Mouse (Mus musculus) 416B (cell line): Measurements from ENCODE around the gene Coil.
"Not testable (repeated sequence)": the region's sequence is repeated elsewhere in the genome, so short reads cannot be mapped to it uniquely, and the experiment has no call there.

Experiments
- DNase-seq: peaks from one replicate; pipeline ENCODE4 v3.0.0; 2011; ENCODE audit warnings: low read depth

The Coil gene

DNA sequence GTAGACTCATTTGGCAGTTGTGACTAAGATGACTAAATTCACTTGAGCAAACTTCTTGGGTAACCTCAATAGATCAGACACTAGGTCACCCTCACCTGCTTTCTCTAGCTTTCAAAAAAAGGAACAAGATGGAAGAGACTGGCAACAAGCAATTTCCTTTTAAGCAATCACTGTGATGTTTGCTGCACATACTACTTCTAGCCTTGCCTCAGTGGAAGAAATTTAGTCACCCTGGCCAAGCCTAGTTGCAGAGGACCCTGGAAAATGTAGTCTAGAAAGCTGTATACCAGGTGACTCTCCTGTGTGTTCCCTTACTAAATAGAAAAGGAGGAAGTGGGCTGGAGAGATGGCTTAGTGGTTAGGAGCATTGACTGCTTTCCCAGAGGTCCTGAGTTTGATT, 36.4 kb downstream of the Coil start:
- DNase-seq: peak; percentile 73

DNA sequence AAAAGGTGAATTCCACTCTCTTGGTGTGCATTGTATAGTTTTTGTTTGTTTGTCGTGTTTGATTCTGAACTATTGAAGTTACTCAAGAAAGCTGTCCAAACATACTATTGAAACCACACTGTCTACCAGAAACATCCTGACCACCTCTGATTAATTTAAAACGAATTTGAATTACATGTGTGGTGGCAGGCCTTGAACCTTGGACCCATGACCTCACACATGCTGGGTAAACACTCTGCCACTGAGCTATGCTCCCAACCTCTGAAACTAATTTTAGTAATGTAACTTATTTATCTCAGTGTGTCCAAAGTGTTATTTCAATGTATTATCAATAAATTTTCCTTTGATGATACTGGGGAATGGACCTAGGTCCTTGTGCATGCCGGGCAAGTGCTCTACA, 37.5 kb downstream of the Coil start:
- DNase-seq: no peak

DNA sequence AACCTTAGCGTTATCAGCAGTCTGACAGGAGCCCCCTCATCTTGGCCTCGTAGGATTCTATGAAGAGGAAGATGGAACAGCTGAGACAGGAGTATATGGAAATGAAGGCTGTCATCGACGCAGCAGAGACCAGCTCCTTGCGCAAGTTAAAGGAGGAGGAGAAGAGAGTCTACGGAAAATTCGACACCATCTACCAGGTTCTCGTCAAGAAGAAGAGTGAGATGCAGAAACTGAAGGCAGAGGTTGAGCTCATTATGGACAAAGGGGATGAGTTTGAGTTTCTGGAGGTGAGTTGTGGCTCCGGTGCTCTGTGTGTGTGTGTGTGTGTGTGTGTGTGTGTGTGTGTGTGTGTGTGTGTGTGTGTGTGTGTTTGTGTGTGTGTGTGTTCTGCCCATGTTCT, 39.0 kb downstream of the Coil start:
- DNase-seq: no peak

DNA sequence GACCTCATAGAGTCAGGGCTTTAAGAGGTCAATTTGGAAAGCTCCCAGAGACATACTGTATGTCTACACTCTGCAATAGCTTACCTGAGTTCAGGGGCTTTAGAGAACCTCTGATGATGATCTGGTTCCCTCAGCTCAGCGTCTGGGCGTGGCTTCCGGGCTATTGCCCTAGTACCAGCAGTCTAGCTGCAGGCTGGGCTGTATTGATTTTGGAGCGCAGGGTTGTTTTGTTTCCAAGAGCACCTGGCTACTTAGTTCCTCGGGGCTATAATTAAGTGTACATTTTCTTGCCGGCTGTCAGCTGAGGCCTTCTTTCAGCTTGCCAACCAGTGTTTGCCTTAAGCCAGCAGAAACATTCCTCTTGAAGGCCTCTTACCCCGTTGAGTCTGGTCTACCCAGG, 39.4 kb downstream of the Coil start:
- DNase-seq: no peak

DNA sequence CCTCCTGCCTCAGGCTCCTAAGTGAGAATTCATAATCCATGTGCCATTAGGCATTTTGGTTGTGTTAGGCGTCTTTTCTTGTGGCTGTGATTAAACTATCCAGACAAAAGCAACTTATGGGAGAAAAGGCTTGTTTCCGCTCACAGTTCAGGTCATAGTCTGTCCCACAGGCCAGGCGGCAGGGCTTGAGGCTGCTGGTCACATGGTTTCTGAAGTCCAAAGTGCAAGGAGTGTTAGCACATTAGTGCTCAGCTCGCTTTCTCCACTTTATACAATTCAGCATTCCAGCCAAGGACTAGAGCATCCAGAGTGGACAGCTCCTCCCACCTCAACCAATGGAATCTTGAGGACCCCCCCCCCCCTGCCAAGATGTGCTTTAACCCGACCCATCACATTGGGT, 42.2 kb downstream of the Coil start:
- no peak for DNase-seq

DNA sequence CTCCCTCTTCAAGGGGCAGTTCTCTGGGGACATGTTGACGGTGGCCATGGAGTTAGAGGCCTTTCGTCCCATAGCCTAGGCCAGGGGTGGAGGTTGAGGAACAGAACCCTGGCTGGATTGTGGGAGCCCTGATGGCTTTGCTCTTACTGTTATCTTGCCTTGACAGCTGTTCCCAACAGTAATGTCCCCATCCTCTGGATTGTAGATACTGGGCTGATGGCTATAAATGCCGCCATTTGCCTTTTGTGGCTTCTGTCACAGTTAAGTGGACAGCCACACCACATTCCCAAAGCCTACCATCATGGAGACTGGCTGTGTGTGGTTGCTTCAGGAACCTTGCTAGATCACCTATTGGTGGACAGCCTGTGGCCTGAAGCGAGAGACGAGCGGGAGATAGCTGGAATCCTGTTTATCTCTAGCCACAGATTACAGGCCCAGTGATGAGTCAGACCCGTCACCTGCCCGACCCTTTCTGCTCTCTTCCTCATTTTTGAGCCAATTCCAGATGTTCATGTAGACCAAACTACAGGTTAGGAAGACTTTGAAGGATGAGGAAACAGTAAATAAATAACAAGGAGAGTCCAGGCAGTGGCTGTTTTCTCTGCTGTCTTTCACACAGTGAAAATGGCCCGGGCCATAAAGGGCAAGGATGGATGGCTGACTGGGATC, 47.6 kb downstream of the Coil start:
- no peak for DNase-seq

DNA sequence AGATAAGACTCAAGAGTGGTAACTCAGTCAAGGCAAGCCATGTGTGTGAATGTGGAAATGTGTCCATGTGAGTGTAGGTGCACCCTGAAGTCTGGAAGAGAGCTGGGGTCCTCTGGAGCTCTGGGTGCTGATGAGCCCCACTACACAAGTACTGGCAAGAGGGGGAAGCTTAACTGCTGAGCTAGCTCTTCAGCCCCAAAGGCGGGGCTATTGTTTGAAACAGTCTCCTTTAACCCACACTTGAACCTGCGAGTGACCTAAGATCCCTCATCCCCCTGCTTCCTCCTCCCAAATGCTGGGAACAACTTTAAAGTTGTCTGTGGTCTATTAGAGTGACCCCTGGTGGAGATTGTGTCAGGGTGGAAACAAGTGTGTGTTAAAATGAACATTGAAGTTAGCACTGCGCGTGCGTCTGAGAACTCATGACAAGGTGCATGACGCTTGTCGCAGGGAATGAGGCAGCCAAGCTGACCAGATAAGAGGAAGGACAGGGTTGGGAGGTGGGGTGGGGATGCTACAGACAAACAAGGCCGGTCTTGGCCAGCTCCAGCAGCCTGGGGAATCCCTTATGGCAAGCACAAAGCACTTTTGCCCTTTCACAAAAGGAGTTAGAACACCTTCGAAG, 50.7 kb downstream of the Coil start:
- DNase-seq: peak; percentile 27

DNA sequence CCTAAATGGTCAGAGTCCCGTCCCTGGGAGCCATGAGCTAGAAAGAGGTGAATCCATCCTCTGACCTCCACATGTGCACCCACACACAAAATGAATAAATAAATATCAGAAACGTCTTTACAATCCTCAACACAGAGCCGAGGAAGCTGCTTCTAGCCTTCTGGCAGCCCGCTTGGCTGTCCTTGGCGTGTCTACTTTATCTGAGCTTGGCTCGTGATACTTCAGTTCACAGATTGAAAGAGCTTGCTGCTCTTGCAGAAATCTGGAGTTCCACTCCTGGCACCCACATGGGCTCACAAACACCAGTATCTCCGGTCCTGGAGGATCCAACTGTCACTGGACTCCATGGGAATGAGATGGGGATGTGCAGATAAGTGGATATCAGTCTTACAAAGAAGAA, 51.6 kb downstream of the Coil start:
- DNase-seq: no peak

DNA sequence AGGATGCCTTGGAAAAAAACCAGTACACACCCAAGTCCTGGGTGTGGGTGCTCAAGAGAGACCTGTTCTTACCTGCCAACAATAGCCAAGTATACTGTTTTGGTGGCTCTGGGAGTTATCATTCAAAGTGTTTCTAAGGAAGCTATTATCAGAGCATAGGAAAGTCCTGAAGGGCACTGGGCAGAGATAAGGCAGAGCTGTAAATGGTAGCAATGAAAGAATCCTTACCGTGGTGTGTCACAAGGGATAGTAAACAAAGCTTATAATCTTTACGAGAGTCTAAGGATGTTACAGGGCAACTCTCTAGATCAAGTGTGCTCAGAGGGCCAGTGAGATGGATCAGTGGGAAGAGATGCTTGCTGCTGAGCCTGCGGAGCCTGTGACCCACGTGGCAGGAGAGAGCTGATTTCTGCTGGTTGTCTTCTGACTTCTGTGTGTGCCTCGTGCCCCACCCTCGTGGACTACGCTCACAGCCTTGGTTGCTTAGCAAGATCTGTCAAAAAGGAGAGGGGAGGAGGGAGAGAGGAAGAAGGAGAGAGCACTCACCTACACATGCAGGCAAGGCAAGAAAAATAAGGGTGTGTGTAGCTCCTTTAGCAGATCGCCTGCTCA, 52.2 kb downstream of the Coil start:
- no peak for DNase-seq

DNA sequence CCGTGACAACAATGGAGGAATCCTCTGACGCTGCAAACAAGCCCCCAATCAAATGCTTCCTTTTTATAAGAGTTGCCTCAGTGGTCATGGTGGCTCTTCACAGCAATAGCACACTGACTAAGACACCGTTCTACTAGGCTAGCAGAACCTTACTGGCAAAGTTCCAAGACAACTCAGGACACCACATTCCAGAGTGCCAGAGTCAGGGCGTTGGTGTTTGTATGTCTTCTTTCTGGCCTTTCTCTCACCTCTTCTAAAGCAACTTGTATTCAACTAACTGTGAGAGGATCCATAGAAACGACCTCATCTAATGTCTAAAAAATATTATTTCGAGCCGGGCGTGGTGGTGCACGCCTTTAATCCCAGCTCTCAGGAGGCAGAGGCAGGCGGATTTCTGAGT, 53.4 kb downstream of the Coil start:
- peak; percentile 28 for DNase-seq

DNA sequence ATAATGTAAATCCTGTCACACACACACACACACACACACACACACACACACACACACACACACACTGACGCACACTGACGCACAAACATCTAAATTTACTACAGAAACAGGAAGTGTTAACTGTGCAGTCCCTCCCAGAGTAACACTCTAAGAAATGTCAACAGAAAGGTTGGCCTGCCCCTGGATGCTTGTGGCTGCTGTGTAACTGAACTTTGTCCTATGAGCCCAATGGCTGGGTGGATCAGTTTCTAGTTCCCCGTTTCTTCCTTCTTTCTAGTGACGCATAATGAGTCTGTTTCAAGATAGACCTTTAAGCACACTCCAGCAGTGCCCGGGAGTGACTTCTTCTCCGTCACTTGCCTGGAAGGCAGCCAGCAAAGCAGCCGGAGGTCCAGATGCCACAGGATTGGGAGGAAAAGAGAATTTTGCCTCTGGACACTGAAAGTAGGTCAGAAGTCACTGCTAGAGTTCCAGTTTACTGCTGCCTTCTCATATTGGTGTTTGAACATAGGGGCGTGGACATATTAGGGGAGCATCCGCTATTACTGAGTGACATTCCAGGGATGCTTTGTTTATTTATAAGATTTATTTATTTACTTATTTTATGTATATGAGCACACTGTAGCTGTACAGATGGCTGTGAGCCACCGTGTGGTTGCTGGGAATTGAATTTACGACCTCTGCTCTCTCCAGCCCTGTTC, 54.3 kb downstream of the Coil start:
- peak; percentile 88 for DNase-seq

DNA sequence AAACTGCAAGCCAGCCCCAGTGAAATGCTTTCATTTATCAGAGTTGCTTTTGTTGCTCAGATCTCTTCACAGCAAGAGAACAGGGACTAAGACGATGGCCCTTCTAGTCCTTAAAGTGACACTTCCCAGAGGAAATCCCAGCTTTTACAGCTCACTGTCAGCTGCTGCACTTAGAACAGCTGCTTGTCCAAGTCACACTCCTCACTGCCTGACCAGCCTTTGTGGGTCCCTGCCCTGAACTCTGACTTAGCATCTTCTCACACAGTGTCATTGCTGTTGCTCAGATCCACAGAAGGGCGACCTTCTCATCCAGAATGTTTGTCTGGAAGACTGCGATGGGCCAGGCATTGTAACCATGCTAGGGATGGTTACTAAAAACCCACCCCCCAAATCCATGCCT, 55.6 kb downstream of the Coil start:
- no peak for DNase-seq

DNA sequence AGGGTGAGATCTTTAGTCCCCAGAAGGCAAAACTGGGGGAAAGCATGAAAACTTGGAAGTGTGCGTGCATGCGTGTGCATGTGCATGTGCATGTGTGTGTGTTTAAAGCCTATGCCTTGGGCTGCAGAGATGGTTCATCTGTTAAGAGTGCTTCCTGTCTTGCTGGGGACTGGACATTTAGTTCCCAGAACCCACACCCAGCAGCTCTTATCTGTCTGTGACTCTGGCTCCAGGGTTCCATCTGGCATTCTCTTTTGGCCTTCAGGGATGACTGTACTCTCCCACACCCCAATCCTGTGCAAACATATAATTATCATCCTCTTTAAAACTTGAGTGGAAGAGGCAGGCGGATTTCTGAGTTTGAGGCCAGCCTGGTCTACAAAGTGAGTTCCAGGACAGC, 56.1 kb downstream of the Coil start:
- no peak for DNase-seq

DNA sequence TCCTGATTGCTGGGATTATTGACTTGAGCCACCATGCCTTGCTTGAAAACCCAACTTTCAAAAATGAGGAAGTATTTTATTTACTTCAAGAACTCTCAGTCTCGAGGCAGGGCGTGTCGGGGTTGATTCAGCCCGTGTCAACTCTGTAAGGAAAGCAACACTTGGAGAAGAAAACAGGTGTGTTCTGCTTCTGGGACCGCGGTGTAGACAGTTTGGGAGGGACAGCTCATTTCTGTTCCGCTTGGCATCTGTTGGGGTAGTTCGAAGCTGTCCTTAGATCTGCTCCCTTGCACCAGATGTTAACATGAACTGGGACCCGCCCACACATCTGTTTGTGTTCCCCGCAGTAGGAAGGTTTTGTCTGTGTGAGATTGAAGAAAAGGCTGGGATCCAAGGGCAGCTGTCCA, 57.9 kb downstream of the Coil start:
- peak; percentile 51 for DNase-seq

DNA sequence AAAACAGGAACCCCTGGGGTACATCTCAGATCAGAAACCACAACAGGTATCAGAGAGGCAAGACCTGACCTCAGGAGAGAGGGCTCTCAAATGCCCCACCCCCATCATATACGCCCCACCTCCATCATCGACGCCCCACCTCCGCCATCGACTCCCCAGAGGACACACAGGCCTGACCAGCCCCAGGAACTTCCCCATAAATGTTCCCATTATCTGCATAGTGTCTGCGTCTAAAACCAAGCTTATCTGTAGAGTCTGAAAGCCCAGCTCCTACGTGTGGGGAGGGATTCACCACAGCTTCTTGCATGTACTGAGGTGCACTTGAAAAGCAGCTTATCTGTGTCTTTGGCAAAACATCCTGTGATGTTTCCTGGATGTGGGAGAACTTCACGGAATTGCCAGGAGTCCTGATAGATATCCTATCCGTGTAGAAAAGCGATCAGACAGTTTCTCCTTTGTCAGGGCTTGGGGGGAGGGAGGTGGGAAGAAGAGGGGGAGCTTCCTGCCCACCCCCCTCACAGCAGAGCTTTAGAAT, 58.9 kb downstream of the Coil start:
- DNase-seq: no peak

DNA sequence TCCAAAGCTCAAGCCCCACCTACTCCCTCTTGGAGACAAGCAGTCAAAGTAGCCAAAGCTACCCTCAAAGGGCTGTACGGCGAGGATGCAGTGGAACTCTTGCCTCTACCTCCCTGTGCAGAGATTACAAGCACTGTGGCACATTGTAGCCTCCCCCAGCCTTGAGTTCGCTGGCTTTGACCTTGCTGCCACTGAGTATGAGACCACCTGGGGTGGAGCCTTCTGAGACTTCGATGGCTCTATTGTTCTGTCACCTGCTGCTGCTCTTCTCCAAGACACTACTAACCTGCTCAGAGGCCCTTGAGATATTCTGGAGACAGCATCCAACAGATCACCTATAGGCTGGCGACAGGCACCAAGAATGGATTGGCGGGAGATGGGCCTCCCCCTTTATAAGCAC, 60.5 kb downstream of the Coil start:
- DNase-seq: no peak

DNA sequence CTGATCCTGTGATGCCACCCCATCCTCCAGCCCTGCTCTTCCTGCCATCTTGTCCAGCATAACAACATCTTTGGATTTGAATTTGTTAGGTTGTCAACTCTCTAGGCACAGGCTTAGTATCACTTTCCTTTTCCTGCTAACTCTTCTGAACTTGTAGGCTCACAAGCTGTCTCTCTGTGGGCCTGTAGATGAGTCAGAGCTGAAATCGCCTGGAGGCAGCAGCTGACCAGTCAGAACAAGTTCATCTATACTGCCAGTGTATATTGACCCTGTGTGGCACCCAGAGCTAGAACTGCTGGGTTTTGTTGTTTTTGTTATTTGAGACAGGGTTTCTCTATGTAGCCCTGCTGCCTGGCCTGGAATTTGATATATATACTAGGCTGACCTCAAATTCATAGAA, 61.1 kb downstream of the Coil start:
- peak; percentile 61 for DNase-seq

DNA sequence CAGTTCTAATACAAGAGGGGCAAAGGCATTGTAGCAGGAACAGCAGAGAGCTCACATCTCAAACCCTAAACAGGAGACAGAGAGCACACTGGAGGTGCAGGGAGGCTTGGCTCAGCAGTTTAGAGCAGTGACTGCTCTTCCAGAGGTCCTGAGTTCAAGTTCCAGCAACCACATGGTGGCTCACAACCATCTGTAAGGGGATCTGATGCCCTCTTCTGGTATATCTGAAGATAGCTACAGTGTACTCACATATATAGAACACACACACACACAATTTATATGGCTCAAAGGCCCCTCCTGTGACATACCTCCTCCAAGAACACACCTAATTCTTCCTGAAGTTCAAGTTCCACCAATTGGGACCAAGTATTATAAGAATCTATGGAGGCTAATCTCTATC, 64.5 kb downstream of the Coil start:
- DNase-seq: no peak

DNA sequence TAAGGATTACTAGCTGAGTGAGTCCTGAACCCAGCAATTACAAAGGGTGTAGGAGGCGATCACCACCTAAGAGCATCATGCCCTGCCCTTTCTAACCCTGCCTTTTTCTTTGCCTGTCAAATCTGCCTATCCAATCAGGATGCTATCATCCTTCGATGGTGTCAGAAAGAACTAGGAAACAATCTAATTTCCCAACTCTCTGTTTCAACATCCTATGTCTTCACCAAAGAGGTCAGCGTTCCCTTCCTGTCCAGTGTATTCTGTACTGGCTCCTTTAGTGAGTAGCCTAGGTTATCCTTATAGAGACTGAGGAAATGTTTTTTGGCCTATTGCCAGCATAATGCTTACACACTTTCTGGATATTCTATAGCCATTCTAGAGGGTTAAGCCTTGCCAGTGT, 65.5 kb downstream of the Coil start:
- DNase-seq: peak; percentile 31

DNA sequence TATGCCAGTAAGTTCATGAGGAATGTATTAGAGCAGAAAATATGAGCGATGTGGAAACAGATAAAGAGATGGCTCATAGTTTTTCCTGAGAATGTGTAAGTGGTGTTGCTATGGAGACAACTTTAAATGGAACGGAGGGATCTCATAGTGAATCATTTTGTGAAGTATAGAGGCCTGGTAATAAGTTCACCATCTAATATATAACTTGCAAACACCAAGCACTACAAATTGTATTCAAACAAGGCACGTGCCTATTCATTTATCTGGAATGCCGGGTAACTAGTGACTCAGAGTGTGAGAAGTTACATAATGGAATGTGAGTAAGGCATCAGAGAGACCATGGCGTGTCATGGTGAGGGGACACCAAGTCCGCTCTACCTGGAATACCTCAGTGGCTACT, 68.4 kb downstream of the Coil start:
- DNase-seq: no peak

DNA sequence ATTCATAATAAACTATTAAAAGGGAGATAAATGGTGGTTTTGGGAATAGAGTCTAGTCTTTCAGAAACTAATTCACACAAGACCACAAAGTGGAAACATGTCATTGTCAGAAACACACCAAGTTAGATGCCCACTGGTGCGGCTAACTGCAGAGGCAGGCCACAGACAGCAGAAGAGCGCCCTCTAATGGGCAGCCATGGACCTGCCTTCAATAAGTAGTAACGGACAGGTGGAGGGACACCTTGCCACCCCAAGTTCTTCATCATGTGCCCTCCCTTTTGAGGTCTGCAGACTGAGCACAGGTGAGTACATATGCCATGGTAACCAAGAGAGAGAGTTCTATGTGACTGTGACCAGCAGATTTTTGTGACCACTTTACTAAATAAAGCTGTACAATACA, 69.3 kb downstream of the Coil start:
- DNase-seq: peak; percentile 68

DNA sequence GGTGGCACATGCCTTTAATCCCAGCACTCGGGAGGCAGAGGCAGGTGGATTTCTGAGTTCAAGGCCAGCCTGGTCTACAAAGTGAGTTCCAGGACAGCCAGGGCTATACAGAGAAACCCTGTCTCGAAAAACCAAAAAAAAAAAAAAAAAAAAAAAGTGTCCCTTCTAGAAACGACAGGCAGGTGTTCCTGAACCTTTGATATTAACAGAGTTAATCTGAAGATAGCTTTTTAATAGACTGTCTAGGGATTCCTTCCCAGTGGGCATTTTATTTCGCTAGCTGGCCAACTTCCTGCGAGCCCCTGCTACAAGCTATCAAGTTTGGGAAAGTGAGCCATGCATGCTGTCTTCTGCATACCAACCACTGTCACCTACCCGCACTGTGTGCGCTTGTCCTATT, 71.0 kb downstream of the Coil start:
- DNase-seq: not testable (repeated sequence)
